Mouse (Mus musculus) monocyte, adult 2 months (primary cell): Measurements from ENCODE around the gene Gk.
A peak's percentile ranks its signal among the peaks of the same experiment; 100 is the strongest.

Source experiments
- DNase-seq, 2 experiments: peaks; one replicate each; pipeline ENCODE4 v3.0.0; 2022; ENCODE audit warnings: low spot score in 2 of 2, low read depth in 1 of 2

Gene Gk

GRCm38 (mm10) chrX:85776544-85777087 lies at the start of gene Gk:
Gene Gk (minus strand): TSS chrX:85776819.
- DNase-seq = peak; percentile 90 to 95

DNA sequence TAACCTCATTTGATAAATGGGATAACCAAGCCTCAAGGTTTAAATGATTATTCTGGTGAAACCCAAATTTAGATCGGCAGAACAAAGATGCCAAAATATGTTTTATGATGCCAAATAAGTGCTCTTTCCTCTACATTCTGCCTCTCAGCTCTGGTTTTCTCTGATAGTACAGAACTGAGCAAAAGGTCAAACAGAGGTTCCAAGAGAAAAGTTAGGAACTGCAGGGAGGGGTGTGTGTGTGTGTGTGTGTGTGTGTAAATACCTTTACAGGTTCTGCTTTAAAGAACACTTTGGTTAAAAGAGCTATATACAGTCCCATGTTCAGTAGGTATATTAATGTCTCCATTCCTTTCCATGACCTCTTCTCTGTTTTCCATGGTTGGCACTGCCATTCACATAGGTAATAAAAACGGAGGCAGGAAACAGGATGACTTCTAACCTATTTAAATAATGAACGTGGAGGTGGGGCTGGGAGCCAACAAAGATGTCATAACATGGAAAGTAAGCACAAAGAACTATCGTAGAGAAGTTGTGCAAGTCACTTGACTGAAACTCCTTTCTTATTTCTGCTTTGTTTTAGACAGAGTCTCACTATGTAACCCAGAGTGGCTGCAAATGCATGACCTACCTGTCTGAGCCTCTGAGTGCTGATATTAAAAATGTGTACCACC lies 28.2 kb upstream of the Gk start:
- no peak for DNase-seq

DNA sequence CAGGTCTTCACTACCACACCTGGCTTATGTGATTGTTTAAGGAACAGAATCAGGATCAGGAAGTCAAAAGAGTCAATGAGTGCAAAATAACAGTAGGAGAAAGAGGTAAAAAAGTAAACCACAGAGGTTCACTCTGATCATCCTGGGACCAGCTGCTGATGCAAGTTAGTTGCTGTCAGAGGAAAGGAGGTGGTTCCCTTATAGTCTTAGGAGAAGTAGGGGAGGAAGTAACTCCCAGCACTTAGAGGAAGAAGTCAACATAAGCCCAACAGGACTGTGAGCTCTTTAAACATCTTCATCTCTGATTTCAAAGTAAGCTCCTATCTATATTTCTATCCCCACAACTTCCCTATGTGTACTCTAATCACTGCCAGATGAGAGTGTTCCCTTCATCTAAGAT lies 26.4 kb upstream of the Gk start:
- DNase-seq = no peak

- no peak for DNase-seq
These were observed 20.8 kb upstream of the Gk start for GRCm38 (mm10) chrX:85797449-85797848.

DNA sequence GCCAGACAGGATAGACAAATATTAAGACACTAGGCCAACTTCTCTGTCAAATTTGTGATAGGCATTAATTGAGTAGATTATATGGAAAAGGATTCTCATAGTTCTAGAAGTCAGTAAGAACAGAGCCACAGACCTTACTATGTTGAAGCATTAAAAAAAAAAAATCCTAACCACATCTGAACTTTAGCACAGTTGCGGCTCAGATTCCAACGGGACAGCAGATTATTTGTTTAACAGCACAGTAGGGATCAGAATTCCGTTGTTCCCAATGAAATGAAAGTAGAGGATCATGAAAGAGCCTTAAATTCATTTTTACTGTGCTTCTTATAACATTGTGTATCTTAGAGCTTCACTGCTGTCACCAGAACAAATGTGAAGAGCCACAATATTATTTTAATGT lies 1.7 kb upstream of the Gk start:
- DNase-seq = no peak

DNA sequence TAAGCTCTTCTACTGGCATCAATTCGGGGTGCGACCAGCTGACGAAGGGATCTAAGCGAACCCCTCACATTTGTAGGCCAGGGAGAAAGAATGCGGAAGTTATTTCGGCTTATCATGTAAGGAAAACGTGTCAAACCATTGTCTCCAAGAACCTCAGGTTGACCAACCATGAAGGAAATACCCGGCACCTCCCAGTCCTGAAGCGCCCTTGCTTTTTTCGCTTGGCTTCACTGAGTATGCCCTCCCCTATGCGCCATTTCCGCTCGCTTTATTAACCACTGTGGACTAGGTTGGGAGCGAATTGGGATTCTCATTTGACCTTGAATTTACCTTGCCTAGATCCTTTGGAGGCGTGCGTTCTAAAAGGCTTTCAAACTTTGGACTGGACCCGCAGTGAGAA lies 522 bp upstream of the Gk start:
- DNase-seq = no peak

DNA sequence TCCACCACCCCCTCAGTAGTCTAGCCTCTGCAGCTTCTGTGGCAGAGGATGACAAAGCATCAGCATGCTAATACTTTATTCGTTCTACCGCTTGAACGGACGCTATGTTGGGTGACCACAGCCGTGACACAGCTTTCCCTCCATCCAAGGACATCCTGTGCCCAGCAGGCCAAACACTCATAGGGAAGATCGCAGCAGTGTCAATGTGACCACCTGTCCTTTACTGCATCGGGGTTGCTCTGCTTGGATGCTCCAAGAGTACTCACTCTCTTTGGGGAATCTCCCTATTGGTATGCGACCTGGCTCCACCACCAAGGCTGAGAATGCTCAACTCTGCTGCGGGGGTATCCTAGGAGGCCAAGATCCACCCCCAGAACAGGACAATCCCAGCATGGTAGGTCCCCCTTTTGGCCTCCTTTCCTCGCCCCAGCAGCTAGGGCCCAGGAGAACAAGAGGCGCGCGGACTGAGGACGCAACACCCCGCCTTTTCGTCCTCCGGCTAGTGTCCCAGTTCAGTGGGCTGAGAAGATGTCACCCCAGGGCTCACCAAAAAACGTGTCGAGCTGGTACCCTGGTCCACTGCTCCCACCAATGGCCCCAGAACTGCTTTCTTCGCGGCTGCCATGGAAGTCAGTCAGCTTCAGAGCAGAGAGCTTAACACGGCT lies 608 bp downstream of the Gk start:
- DNase-seq = no peak

DNA sequence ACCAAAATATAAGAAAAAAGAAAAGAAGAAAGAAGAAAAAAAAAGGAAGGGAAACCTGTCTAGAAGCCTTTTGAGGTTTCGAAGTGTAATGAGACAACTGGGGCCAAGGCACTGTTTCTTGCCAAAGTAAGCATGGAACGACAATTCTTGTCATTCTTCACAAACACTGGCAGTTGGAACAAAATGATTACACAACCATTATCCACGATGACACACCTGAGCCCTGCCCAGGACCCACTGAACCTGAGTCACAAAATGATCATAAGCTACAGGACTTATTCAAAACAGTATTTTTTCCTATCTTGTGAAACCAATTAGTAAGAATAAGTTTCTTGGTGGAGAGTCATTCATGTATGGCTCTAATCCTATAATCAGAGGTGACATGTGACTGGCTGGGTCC lies 5.3 kb downstream of the Gk start:
- DNase-seq = no peak

DNA sequence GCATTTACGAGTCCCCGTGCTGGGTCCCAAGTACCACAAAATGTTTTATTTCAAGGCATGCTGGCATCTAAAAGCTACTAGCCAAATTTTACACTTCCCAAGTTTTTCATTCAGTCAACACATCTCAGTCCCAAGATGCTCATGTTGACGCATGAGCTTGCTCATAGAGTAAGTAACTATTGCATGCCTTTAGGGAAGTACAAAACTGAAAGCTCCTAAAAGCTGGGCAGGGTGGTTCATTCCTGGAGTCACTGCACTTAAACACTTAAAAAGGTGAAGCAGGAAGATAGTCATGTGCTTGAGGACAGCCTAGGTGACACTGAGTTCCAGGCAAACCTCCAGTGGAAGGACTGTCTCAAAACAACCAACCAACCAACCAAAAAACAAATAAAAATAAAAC lies 5.9 kb downstream of the Gk start:
- no peak for DNase-seq

GRCm38 (mm10) chrX:85768578-85768977 lies 8.0 kb downstream of the Gk start:
- no peak for DNase-seq

- no peak for DNase-seq
These were observed 20.6 kb downstream of the Gk start for GRCm38 (mm10) chrX:85756005-85756404.

DNA sequence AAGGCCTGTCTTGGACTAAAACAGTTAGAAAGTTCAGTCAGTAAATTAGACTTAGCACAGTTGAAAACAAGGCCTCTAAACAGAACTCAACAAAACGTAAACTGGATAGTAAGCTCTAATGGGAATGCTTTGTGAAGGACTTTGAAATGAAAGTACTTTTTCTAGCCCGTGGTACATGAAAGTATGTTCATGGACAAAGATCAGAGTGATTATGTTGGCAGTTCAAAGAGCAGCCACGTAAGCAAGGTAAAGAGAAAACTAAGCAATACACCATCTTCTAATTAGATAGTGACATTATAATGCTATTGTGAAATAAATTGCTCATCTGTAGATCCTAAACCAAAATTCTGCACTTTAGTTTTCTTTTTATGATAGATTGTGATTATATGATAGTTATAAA lies 32.8 kb downstream of the Gk start:
- DNase-seq = no peak

DNA sequence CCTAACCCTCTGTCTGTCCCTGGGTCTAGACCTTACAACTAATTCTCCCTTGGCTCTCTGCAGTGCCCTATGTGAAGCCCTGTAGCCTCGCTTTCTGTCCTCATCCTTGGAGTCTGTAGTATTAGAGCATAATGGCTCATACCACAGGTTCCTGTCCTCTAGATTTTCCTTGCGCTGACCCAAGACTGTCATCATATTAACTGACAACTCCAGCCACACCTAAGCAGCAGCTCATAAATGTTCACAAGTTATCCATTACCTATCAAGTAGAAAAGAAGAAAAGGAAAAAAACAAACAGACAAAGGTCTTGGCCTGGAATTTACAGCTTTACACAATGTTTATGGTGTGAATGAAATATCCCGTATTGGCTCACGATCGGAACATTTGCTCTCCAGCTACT lies 43.4 kb downstream of the Gk start:
- DNase-seq = no peak

- no peak for DNase-seq
These were observed 45.3 kb downstream of the Gk start for GRCm38 (mm10) chrX:85731133-85731938.

GRCm38 (mm10) chrX:85721226-85721625 lies 55.4 kb downstream of the Gk start:
- peak in 1 of 2 experiments; percentile 2 for DNase-seq

DNA sequence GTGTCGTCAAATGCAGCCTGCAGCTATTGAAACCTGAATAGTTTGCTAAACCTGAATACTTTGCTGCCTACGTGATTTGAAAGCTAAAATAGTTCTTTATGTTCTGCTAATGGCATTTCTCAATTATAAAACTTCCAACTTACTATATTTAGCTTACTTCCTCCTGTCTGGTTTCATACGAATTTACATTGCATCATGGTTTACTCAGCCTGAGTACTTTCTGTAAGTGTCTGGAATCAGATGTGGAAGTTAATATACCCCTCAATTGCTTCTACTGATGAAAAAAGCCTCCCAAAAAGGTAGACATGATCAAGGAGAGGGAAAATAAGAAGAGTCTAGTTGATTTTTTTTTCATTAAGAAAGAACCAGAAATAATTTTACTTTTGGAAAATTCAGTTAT lies 66.2 kb downstream of the Gk start:
- DNase-seq = no peak

DNA sequence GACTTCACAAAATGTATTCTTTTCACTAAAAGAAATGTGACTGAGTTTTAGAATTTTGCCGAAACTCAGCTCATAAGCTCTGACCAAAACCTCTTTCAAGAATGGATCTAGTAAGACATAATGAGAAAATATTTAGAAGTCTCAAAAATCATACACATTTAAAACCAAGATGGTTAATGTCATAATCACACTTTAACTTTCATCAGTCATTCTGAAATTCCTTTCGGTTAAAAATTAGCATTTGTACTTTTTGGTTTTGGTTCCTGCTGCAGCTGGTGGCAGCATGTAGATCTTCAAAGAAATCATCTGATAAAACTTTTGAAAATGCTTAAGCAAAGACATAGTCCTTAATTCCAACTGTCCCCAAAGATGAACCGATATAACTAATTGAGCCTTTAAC lies 70.9 kb downstream of the Gk start:
- DNase-seq = no peak

DNA sequence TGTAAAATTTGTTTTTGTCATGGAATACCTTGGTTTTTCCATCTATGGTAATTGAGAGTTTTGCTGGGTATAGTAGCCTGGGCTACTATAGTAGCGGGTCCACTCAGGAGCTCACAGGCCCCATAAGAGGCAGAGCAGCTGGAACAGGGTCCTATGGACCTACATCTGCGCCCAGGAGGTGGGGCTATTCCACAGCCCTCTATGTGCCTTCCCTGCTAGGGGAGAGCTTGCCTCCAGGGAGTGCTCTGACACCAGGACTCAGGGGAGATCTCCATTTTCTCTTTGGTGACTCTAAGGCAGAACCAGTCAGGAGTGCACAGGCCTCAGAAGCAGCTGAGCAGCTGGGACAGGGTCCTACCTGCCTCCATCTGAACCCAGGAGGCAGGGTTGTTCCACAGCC lies 92.9 kb downstream of the Gk start:
- DNase-seq = no peak

GRCm38 (mm10) chrX:85682125-85682524 lies 94.5 kb downstream of the Gk start:
- DNase-seq = no peak

DNA sequence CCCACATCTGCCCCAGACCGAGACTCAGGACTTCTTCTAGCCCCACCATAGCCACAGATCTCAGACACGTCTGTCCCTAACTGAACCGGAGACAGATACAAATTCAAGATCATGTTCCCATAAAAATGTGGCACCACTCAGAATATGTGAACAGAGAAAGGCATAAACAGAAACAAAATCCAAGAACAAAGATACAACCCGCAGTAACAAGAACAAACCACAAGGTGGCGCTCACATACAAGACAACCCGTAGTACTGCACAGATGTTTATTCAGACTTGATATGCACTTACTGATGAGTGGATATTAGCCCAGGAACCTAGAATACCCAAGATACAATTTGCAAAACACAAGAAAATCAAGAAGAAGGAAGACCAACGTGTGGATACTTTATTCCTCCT lies 99.8 kb downstream of the Gk start:
- DNase-seq = no peak
